Comparison of ENCODE assay signal across 1 mouse cellular context in the genomic region with DNA sequence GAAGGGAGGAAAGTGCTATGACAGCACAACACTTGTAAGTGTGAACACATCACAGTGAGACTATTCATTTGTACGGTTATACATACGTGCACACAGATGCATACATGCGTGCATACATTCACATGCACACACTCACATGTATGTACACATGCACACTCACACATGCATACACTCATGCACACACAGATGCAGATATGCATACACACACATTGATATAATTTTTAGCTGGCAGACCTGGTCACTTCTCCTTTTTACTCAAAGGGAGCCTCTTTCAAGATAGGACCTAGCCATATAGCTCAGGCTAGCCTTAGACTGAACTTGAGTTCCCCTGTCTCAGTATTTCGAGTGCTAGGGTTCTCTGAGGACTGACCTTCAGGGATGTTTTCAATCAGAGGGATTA.
TF ChIP-seq lines count a peak whose summit lies in the region.

No protein-coding gene starts in this region.

TF ChIP-seq in MEL, 35 proteins besides CTCF, POLR2A, EP300 and RAD21 (continued from another document):
- TF ChIP-seq MYB (IDR thresholded peaks at IDR 0.05; ENCODE audit: low read depth, low read length), result no peak
- TF ChIP-seq ETS1 (IDR thresholded peaks at IDR 0.05; ENCODE audit: low read depth, low read length), result peak; percentile 70
- peak; percentile 67; the same call in 1 of the 2 replicates for TF ChIP-seq MYC (IDR thresholded peaks at IDR 0.05; ENCODE audit: low read depth, low read length)
- peak; percentile 59 for TF ChIP-seq GATA1 (IDR thresholded peaks at IDR 0.05; ENCODE audit: low read depth, low read length)
- TF ChIP-seq UBTF (IDR thresholded peaks at IDR 0.05; ENCODE audit: borderline replicate concordance, insufficient read depth, low read depth, low read length), result no peak
- TF ChIP-seq MEF2A (IDR thresholded peaks at IDR 0.05; ENCODE audit: extremely low read depth, insufficient replicate concordance, low read depth, low read length, poor library complexity, severe bottlenecking), result no peak
- TF ChIP-seq SMC3 (IDR thresholded peaks at IDR 0.05; ENCODE audit: low read depth, low read length), result no peak; the same call in 1 of the 2 replicates
- no peak for TF ChIP-seq GABPA (IDR thresholded peaks at IDR 0.05; ENCODE audit: low read depth, low read length)
- TF ChIP-seq NELFE (IDR thresholded peaks at IDR 0.05; ENCODE audit: low read depth, low read length), result no peak
- TF ChIP-seq CHD1 (IDR thresholded peaks at IDR 0.05; ENCODE audit: low read depth, low read length), result no peak
- no peak for TF ChIP-seq ELF1 (IDR thresholded peaks at IDR 0.05; ENCODE audit: low read depth, low read length)
- TF ChIP-seq BHLHE40 (IDR thresholded peaks at IDR 0.05; ENCODE audit: borderline replicate concordance, low read depth, low read length), result peak; percentile 43; the same call in 1 of the 2 replicates
- peak; percentile 54; the same call in 1 of the 2 replicates for TF ChIP-seq MXI1 (IDR thresholded peaks at IDR 0.05; ENCODE audit: low read depth, low read length)
- no peak for TF ChIP-seq NRF1 (IDR thresholded peaks at IDR 0.05; ENCODE audit: insufficient read depth, low read depth, low read length, poor library complexity, severe bottlenecking)
- TF ChIP-seq ZMIZ1 (IDR thresholded peaks at IDR 0.05; ENCODE audit: low read depth, low read length), result no peak
- TF ChIP-seq MAFK (IDR thresholded peaks at IDR 0.05; ENCODE audit: borderline replicate concordance, low read depth, low read length), result no peak
- no peak for TF ChIP-seq CHD2 (IDR thresholded peaks at IDR 0.05; ENCODE audit: low read length)
- no peak for TF ChIP-seq MAZ (IDR thresholded peaks at IDR 0.05; ENCODE audit: low read depth, low read length)
- TF ChIP-seq HCFC1 (IDR thresholded peaks at IDR 0.05; ENCODE audit: low read depth, low read length), result 0 out of 2 replicates have a peak, but pooled peaks have one; percentile 33
TF ChIP-seq in MEL: peak in this region for 11.
